Mouse (Mus musculus): ENCODE measurements around the gene Zbtb8b. TPM values are rescaled to one million over a fixed set of nuclear protein-coding genes. Genes with fewer than 3 reads are reported as not detected.
"Not testable (repeated sequence)": the region's sequence is repeated elsewhere in the genome, so short reads cannot be mapped to it uniquely, and the experiment has no call there.

Gene Zbtb8b
- polyA plus RNA-seq, 1 experiment from 2014 or later = 16.1 TPM

- 85% methylated on average over 8 of the region's 8 CpGs for WGBS
- ATAC-seq (ENCODE audit: low read depth) = no peak
Measured at GRCm38 (mm10) chr4:129447360-129447759, 6.7 kb upstream of the Zbtb8b start.

GRCm38 (mm10) chr4:129441145-129441544 lies 492 bp upstream of the Zbtb8b start:
- Histone ChIP-seq H3K4me1 (ENCODE audit: control insufficient read depth, insufficient read depth, low read length) (no peaks in the 10 kb centered on the region), H3K4me2 (ENCODE audit: low read depth, low read length) (peak overlapping the region; percentile 68; the same call in 1 of the 2 replicates), H3K9ac (replicated peaks; ENCODE audit: low read depth, low read length) (no peak overlapping the region), H3K36me3 (ENCODE audit: control insufficient read depth, insufficient read depth, low read length) (no peaks in the 10 kb centered on the region), H3K27ac (ENCODE audit: low read depth, low read length) (no peak overlapping the region), H3K27me3 (ENCODE audit: control insufficient read depth, insufficient read depth, low read length) (peaks cover 8% of the 10 kb centered on the region; the same call in 1 of the 2 replicates), H3K4me3 (ENCODE audit: low read depth, low read length) (peak overlapping the region; percentile 54), H3K9me3 (ENCODE audit: control insufficient read depth, low read length) (no peaks in the 10 kb centered on the region)
- no peak for ATAC-seq (ENCODE audit: low read depth)
- 32% methylated on average over 6 of the region's 6 CpGs for WGBS

More at GRCm38 (mm10) chr4:129447360-129447759, 6.7 kb upstream of the Zbtb8b start:
- H3K4me1 ChIP-seq (ENCODE audit: control insufficient read depth, insufficient read depth, low read length) = no peaks in the 10 kb centered on the region
- no peak overlapping the region for H3K4me2 ChIP-seq (ENCODE audit: low read depth, low read length)
- H3K27me3 ChIP-seq (ENCODE audit: control insufficient read depth, insufficient read depth, low read length) = no peaks in the 10 kb centered on the region
- H3K36me3 ChIP-seq (ENCODE audit: control insufficient read depth, insufficient read depth, low read length) = no peaks in the 10 kb centered on the region
- H3K27ac ChIP-seq (ENCODE audit: low read depth, low read length) = no peak overlapping the region
- H3K9me3 ChIP-seq (ENCODE audit: control insufficient read depth, low read length) = no peaks in the 10 kb centered on the region
- no peak overlapping the region for H3K9ac ChIP-seq (replicated peaks; ENCODE audit: low read depth, low read length)
- H3K4me3 ChIP-seq (ENCODE audit: low read depth, low read length) = no peak overlapping the region

GRCm38 (mm10) chr4:129418321-129418720 lies 22.3 kb downstream of the Zbtb8b start:
- H3K9me3 ChIP-seq (ENCODE audit: control insufficient read depth, low read length) = no peaks in the 10 kb centered on the region
- H3K27ac ChIP-seq (ENCODE audit: low read depth, low read length) = no peak overlapping the region
- no peaks in the 10 kb centered on the region for H3K4me1 ChIP-seq (ENCODE audit: control insufficient read depth, insufficient read depth, low read length)
- no peaks in the 10 kb centered on the region for H3K36me3 ChIP-seq (ENCODE audit: control insufficient read depth, insufficient read depth, low read length)
- 79% methylated on average over 5 of the region's 5 CpGs for WGBS
- H3K4me3 ChIP-seq (ENCODE audit: low read depth, low read length) = no peak overlapping the region
- no peaks in the 10 kb centered on the region for H3K27me3 ChIP-seq (ENCODE audit: control insufficient read depth, insufficient read depth, low read length)
- ATAC-seq (ENCODE audit: low read depth) = no peak
- no peak overlapping the region for H3K4me2 ChIP-seq (ENCODE audit: low read depth, low read length)
- H3K9ac ChIP-seq (replicated peaks; ENCODE audit: low read depth, low read length) = no peak overlapping the region

- no peaks in the 10 kb centered on the region for H3K36me3 ChIP-seq (ENCODE audit: control insufficient read depth, insufficient read depth, low read length)
- H3K27ac ChIP-seq (ENCODE audit: low read depth, low read length) = no peak overlapping the region
- H3K4me2 ChIP-seq (ENCODE audit: low read depth, low read length) = no peak overlapping the region
- no peak overlapping the region for H3K9ac ChIP-seq (replicated peaks; ENCODE audit: low read depth, low read length)
- H3K4me1 ChIP-seq (ENCODE audit: control insufficient read depth, insufficient read depth, low read length) = no peaks in the 10 kb centered on the region
- 83% methylated on average over 5 of the region's 5 CpGs for WGBS
- ATAC-seq (ENCODE audit: low read depth) = no peak
- no peaks in the 10 kb centered on the region for H3K27me3 ChIP-seq (ENCODE audit: control insufficient read depth, insufficient read depth, low read length)
- H3K9me3 ChIP-seq (ENCODE audit: control insufficient read depth, low read length) = no peaks in the 10 kb centered on the region
- H3K4me3 ChIP-seq (ENCODE audit: low read depth, low read length) = no peak overlapping the region
Measured at GRCm38 (mm10) chr4:129416478-129416877, 24.2 kb downstream of the Zbtb8b start.

- ATAC-seq (ENCODE audit: low read depth) = no peak
- WGBS = 97% methylated on average over 5 of the region's 5 CpGs
- Histone ChIP-seq H3K4me2 (ENCODE audit: low read depth, low read length) (no peak overlapping the region), H3K9ac (replicated peaks; ENCODE audit: low read depth, low read length) (no peak overlapping the region), H3K9me3 (ENCODE audit: control insufficient read depth, low read length) (no peaks in the 10 kb centered on the region), H3K27ac (ENCODE audit: low read depth, low read length) (no peak overlapping the region), H3K4me1 (ENCODE audit: control insufficient read depth, insufficient read depth, low read length) (no peaks in the 10 kb centered on the region), H3K27me3 (ENCODE audit: control insufficient read depth, insufficient read depth, low read length) (no peaks in the 10 kb centered on the region), H3K4me3 (ENCODE audit: low read depth, low read length) (no peak overlapping the region), H3K36me3 (ENCODE audit: control insufficient read depth, insufficient read depth, low read length) (no peaks in the 10 kb centered on the region)
Measured at GRCm38 (mm10) chr4:129415892-129416291, 24.8 kb downstream of the Zbtb8b start.

GRCm38 (mm10) chr4:129410991-129411390 lies 29.7 kb downstream of the Zbtb8b start:
- no peak overlapping the region for H3K4me3 ChIP-seq (ENCODE audit: low read depth, low read length)
- ATAC-seq (ENCODE audit: low read depth) = no peak
- no peaks in the 10 kb centered on the region for H3K9me3 ChIP-seq (ENCODE audit: control insufficient read depth, low read length)
- H3K4me2 ChIP-seq (ENCODE audit: low read depth, low read length) = no peak overlapping the region
- no peaks in the 10 kb centered on the region; the same call in 1 of the 2 replicates for H3K4me1 ChIP-seq (ENCODE audit: control insufficient read depth, insufficient read depth, low read length)
- H3K27me3 ChIP-seq (ENCODE audit: control insufficient read depth, insufficient read depth, low read length) = no peaks in the 10 kb centered on the region
- no peak overlapping the region for H3K9ac ChIP-seq (replicated peaks; ENCODE audit: low read depth, low read length)
- H3K36me3 ChIP-seq (ENCODE audit: control insufficient read depth, insufficient read depth, low read length) = no peaks in the 10 kb centered on the region
- H3K27ac ChIP-seq (ENCODE audit: low read depth, low read length) = no peak overlapping the region

GRCm38 (mm10) chr4:129410532-129410931 lies 30.1 kb downstream of the Zbtb8b start:
- not testable (repeated sequence) for H3K36me3 ChIP-seq (ENCODE audit: control insufficient read depth, insufficient read depth, low read length); H3K27ac ChIP-seq (ENCODE audit: low read depth, low read length); H3K27me3 ChIP-seq (ENCODE audit: control insufficient read depth, insufficient read depth, low read length); H3K9ac ChIP-seq (replicated peaks; ENCODE audit: low read depth, low read length); ATAC-seq (ENCODE audit: low read depth); H3K4me1 ChIP-seq (ENCODE audit: control insufficient read depth, insufficient read depth, low read length); H3K9me3 ChIP-seq (ENCODE audit: control insufficient read depth, low read length); H3K4me2 ChIP-seq (ENCODE audit: low read depth, low read length); H3K4me3 ChIP-seq (ENCODE audit: low read depth, low read length)
- WGBS = 92% methylated on average over 3 of the region's 3 CpGs

GRCm38 (mm10) chr4:129406447-129406846 lies 34.2 kb downstream of the Zbtb8b start:
- peak; percentile 34; the same call in 1 of the 2 replicates for ATAC-seq (ENCODE audit: low read depth)
- H3K36me3 ChIP-seq (ENCODE audit: control insufficient read depth, insufficient read depth, low read length) = no peaks in the 10 kb centered on the region
- peak overlapping the region; percentile 29; the same call in 1 of the 2 replicates for H3K4me3 ChIP-seq (ENCODE audit: low read depth, low read length)
- H3K4me2 ChIP-seq (ENCODE audit: low read depth, low read length) = peak overlapping the region; percentile 55
- H3K9ac ChIP-seq (replicated peaks; ENCODE audit: low read depth, low read length) = peak overlapping the region; percentile 47; the same call in 1 of the 2 replicates
- H3K27ac ChIP-seq (ENCODE audit: low read depth, low read length) = no peak overlapping the region
- H3K27me3 ChIP-seq (ENCODE audit: control insufficient read depth, insufficient read depth, low read length) = no peaks in the 10 kb centered on the region
- 2% methylated on average over 25 of the region's 25 CpGs for WGBS
- no peaks in the 10 kb centered on the region; the same call in 1 of the 2 replicates for H3K4me1 ChIP-seq (ENCODE audit: control insufficient read depth, insufficient read depth, low read length)
- no peaks in the 10 kb centered on the region for H3K9me3 ChIP-seq (ENCODE audit: control insufficient read depth, low read length)

- Histone ChIP-seq H3K4me3 (ENCODE audit: low read depth, low read length) (no peak overlapping the region), H3K4me2 (ENCODE audit: low read depth, low read length) (no peak overlapping the region), H3K4me1 (ENCODE audit: control insufficient read depth, insufficient read depth, low read length) (no peaks in the 10 kb centered on the region), H3K9me3 (ENCODE audit: control insufficient read depth, low read length) (no peaks in the 10 kb centered on the region), H3K27ac (ENCODE audit: low read depth, low read length) (no peak overlapping the region), H3K27me3 (ENCODE audit: control insufficient read depth, insufficient read depth, low read length) (no peaks in the 10 kb centered on the region), H3K9ac (replicated peaks; ENCODE audit: low read depth, low read length) (no peak overlapping the region), H3K36me3 (ENCODE audit: control insufficient read depth, insufficient read depth, low read length) (no peaks in the 10 kb centered on the region)
- ATAC-seq (ENCODE audit: low read depth) = no peak
- WGBS = 85% methylated on average over 4 of the region's 4 CpGs
Measured at GRCm38 (mm10) chr4:129399813-129400212, 40.8 kb downstream of the Zbtb8b start.

Data from neural tube, embryonic 14.5 days (tissue).